Mouse (Mus musculus) T-cell, adult 66 days (primary cell): ENCODE data around the gene Map10. TPM values are rescaled to one million over a fixed set of nuclear protein-coding genes. Genes with fewer than 3 reads are reported as not detected.

Experiments
- total RNA-seq, 2 experiments: library from RNA; stranded (reverse); gene quantifications; 3 replicates in 1 of 2; 4 replicates in 1 of 2; pipeline ENCODE4 v1.2.4; 2023

Map10 gene
- 1 to 10 TPM; 1.2 to 2.2 TPM for total RNA-seq

DNA sequence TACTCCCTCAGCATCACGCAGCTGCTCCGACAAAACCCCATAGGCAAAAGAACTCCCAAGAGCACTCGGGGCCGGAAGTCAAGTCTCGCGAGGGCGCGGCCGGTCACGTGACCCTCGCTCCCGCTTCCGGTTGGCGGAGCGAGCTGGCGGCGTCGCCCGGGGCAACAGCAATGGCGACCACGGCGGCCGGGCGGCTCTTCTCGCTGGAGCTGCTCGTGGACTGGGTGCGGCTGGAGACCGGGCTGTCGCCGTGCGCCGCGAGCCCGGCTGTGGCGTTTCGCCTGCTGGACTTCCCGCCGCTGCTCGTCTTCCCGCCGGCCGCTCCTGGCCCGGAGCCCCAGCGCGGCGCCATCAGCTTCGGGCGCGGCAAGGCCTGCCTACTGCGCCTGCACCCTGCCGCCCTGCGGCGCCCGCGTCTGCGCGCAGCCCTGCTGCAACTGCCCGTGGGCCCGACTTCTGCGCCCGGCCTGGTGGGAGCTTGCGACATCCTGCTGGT lies at the start of gene Map10:
TSS of gene Map10 (plus strand) at position 119 of the 496 bp plus-strand sequence.

Other genes with a start within 250 kb of the Map10 start
- 1 to 10 TPM; 8.3 to 9.5 TPM for gene Sipa1l2, start 100.0 kb upstream of the Map10 start, total RNA-seq
- gene Ntpcr, start 60.1 kb downstream of the Map10 start, total RNA-seq, result 10 to 100 TPM; 15.4 to 16.0 TPM
- gene Pcnx2, start 228.5 kb downstream of the Map10 start, total RNA-seq, result not detected
- not detected for gene Map3k21, start 240.6 kb downstream of the Map10 start, total RNA-seq